Mouse (Mus musculus): Measurements from ENCODE around the gene Rdh12. TPM values are rescaled to one million over a fixed set of nuclear protein-coding genes. Genes with fewer than 3 reads are reported as not detected.
"Not testable (repeated sequence)": the region's sequence is repeated elsewhere in the genome, so short reads cannot be mapped to it uniquely, and the experiment has no call there.

The Rdh12 gene
- total RNA-seq (2018; cell fraction: chromatin; rRNA removed): under 1 TPM in 10 of 26 experiments, not detected in 16; 0.31 to 0.90 (median 0.56) TPM
- total RNA-seq (2018; cell fraction: cytosol; rRNA removed): under 1 TPM in 20 of 26 experiments, not detected in 6; 0.07 to 0.66 (median 0.17) TPM
- 1 to 10 TPM in 4 of 26 experiments, under 1 TPM in 10, not detected in 12; 0.18 to 1.6 (median 0.60) TPM for total RNA-seq (2018; cell fraction: nucleus; rRNA removed)
- polyA plus RNA-seq (2018): 0.07 to 0.20 TPM in 2 of 3 replicates, not detected in the other

- 2% methylated on average over 13 of the region's 13 CpGs for WGBS (ENCODE audit: missing documents)
- Histone ChIP-seq H3K27ac (no peak within 1 kb of the TSS), H3K79me2 (ENCODE audit: inconsistent target) (no peaks in the 10 kb centered on the region), H3K4me3 (ENCODE audit: inconsistent target) (peak within 1 kb of the TSS; percentile 16), H3K36me3 (ENCODE audit: inconsistent target) (no peaks in the 10 kb centered on the region)
Measured at GRCm38 (mm10) chr12:79208703-79209464, at the start of gene Rdh12. Rdh12 (plus strand) TSS chr12:79208914.

- 96% methylated on average over 3 of the region's 3 CpGs for WGBS (ENCODE audit: missing documents)
- Histone ChIP-seq H3K36me3 (ENCODE audit: inconsistent target) (peaks cover 91% of the 10 kb centered on the region), H3K4me3 (ENCODE audit: inconsistent target) (no peak overlapping the region)
Measured at GRCm38 (mm10) chr12:79162876-79163275, 45.8 kb upstream of the Rdh12 start.

GRCm38 (mm10) chr12:79169173-79169572 lies 39.5 kb upstream of the Rdh12 start:
- Histone ChIP-seq H3K79me2 (ENCODE audit: inconsistent target) (peaks cover 74% of the 10 kb centered on the region), H3K36me3 (ENCODE audit: inconsistent target) (peaks cover 32% of the 10 kb centered on the region), H3K4me3 (ENCODE audit: inconsistent target) (no peak overlapping the region), H3K27ac (no peak overlapping the region)

More at GRCm38 (mm10) chr12:79162876-79163275, 45.8 kb upstream of the Rdh12 start:
- Histone ChIP-seq H3K27ac (no peak overlapping the region), H3K79me2 (ENCODE audit: inconsistent target) (peaks cover 32% of the 10 kb centered on the region)

DNA sequence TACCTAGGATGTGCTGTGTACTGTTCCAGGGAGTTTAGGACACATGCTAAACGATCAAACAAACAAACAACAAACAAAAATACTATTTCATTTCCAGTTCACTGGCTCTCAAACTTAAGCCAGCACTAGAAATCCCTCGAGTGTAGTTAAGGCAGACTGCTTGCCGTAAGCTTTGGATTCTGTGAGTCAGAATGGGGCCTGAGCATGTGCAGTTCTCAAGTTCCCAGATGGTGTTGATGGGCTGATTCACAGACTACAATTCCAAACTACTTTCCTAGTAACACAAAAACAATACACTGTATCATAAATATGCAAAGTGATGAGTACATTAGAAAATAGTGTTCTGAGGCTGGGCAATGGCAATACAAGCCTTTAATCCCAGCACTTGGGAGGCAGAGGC lies 38.3 kb upstream of the Rdh12 start:
- Histone ChIP-seq H3K27ac (no peak overlapping the region), H3K36me3 (ENCODE audit: inconsistent target) (peaks cover 19% of the 10 kb centered on the region), H3K4me3 (ENCODE audit: inconsistent target) (no peak overlapping the region), H3K79me2 (ENCODE audit: inconsistent target) (peaks cover 67% of the 10 kb centered on the region)
- WGBS (ENCODE audit: missing documents): 88% methylated on average over 3 of the region's 3 CpGs

DNA sequence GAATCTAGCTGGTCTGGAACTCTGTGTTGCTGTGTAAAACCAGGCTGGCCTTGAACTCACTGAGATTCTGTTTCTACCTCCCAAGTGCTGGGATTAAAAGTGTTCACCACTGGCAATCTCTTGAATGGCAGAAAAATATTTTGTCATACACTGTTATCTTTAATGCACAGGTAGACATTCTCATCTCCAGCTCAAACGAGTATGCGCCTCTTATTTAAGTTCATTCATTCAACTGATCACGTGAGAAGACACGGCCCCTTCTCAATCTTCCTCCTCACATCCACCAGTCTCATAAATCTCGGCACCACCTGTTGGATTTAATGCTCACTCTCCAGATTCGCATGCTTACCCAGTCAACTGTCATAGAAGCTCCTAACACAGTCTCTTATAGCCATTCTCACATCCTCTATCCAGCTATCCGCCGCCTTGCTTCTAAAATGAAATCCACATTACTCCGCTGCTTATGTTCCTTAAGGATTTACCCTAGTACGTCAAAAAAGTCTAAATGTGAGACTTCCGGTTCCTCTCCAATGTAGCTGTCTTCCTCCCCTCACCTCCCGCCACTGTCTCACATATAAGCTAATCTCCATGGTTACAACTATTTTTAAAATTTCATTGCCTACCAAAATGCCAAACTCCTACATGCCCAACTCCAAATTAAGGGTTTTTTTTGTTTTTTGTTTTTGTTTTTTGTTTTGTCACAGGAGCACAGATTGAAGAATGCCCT lies 37.3 kb upstream of the Rdh12 start:
- Histone ChIP-seq H3K27ac (peak overlapping the region; percentile 69; the same call in 1 of the 2 replicates), H3K36me3 (ENCODE audit: inconsistent target) (peaks cover 11% of the 10 kb centered on the region; the same call in 1 of the 2 replicates), H3K4me3 (ENCODE audit: inconsistent target) (peak overlapping the region; percentile 60), H3K79me2 (ENCODE audit: inconsistent target) (peaks cover 57% of the 10 kb centered on the region)
- 37% methylated on average over 11 of the region's 12 CpGs for WGBS (ENCODE audit: missing documents)

- peak within 1 kb of the TSS; percentile 69 for H3K27ac ChIP-seq
- H3K4me3 ChIP-seq (ENCODE audit: inconsistent target): peak within 1 kb of the TSS; percentile 60
- under 1% methylated on average over 72 of the region's 73 CpGs for WGBS (ENCODE audit: missing documents)
Measured at GRCm38 (mm10) chr12:79172019-79172941, 36.4 kb upstream of the Rdh12 start, which contains the start of gene Vti1b. Vti1b (minus strand) TSS chr12:79172667.

GRCm38 (mm10) chr12:79173721-79174120 lies 35.0 kb upstream of the Rdh12 start:
- no peak overlapping the region for H3K4me3 ChIP-seq (ENCODE audit: inconsistent target)
- 97% methylated on average over 5 of the region's 5 CpGs for WGBS (ENCODE audit: missing documents)
- no peak overlapping the region for H3K27ac ChIP-seq
- H3K36me3 ChIP-seq (ENCODE audit: inconsistent target): no peaks in the 10 kb centered on the region
- H3K79me2 ChIP-seq (ENCODE audit: inconsistent target): peaks cover 34% of the 10 kb centered on the region

More at GRCm38 (mm10) chr12:79172019-79172941, 36.4 kb upstream of the Rdh12 start, which contains the start of gene Vti1b:
- Histone ChIP-seq H3K79me2 (ENCODE audit: inconsistent target) (peaks cover 48% of the 10 kb centered on the region), H3K36me3 (ENCODE audit: inconsistent target) (0 out of 2 replicates have a peak, but pooled peaks cover 8% of the 10 kb centered on the region)

- peaks cover 11% of the 10 kb centered on the region for H3K79me2 ChIP-seq (ENCODE audit: inconsistent target)
- H3K27ac ChIP-seq: no peak overlapping the region
- no peaks in the 10 kb centered on the region for H3K36me3 ChIP-seq (ENCODE audit: inconsistent target)
- H3K4me3 ChIP-seq (ENCODE audit: inconsistent target): no peak overlapping the region
- 91% methylated on average over 5 of the region's 5 CpGs for WGBS (ENCODE audit: missing documents)
Measured at GRCm38 (mm10) chr12:79175998-79176397, 32.7 kb upstream of the Rdh12 start.

DNA sequence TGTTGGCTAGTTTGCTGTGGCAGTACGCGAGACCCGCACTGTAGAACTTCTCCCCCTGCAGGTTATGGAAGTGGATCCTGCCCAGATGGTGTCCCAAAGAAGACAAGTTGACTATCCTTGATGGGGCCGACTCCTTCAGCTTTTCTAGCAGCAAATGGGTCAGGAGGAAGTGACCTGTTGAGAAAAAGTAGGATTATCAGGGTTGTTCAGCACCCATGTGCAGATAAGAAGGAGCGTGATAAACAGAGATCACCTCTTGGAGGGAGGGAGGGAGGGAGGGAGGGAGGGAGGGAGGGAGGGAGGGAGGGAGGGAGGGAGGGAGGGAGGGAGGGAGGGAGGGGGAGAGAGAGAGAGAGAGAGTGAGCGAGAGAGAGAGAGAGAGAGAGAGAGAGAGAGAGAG lies 23.6 kb upstream of the Rdh12 start:
- peaks cover 43% of the 10 kb centered on the region for H3K36me3 ChIP-seq (ENCODE audit: inconsistent target)
- not testable (repeated sequence) for H3K4me3 ChIP-seq (ENCODE audit: inconsistent target); H3K27ac ChIP-seq
- peaks cover 14% of the 10 kb centered on the region for H3K79me2 ChIP-seq (ENCODE audit: inconsistent target)
- 93% methylated on average over 4 of the region's 6 CpGs for WGBS (ENCODE audit: missing documents)

DNA sequence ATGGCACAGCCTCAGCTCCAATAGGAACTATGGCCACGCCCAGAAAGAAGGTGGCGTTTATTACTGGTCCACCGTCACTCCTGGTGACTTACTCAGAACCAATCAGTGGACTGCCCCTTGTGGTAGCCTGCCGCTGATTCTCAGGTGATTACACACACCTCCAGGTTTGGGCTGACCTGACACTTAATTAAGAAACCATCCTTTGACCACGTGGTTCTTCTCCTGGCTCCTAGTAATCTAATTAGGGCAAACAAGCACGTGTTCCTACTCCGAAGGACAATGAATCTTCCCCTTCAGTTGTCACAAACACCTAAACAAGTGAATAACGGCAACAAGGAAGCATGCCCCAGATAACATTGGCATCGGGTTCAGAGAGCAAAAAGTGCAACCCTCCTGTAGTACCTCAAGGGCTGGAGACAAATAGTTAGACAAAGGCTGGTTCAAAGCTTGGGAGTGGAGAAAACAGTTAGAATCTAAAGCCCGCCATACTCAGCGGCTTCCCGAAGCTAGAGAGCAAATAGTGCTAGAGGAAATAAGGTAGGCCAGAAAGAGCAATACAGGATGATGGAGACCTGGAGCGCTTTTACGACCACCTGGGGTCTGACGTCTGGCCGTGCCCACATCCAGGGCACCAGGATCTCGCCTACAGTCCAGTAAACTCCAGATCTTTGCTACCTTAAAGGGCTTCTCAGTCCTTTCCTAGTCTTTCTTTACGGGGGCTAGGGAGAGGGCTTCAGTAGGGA lies 17.6 kb upstream of the Rdh12 start:
- Histone ChIP-seq H3K79me2 (ENCODE audit: inconsistent target) (peaks cover 26% of the 10 kb centered on the region), H3K4me3 (ENCODE audit: inconsistent target) (peak overlapping the region; percentile 69), H3K36me3 (ENCODE audit: inconsistent target) (peaks cover 24% of the 10 kb centered on the region), H3K27ac (peak overlapping the region; percentile 41)
- WGBS (ENCODE audit: missing documents): 2% methylated on average over 18 of the region's 18 CpGs

DNA sequence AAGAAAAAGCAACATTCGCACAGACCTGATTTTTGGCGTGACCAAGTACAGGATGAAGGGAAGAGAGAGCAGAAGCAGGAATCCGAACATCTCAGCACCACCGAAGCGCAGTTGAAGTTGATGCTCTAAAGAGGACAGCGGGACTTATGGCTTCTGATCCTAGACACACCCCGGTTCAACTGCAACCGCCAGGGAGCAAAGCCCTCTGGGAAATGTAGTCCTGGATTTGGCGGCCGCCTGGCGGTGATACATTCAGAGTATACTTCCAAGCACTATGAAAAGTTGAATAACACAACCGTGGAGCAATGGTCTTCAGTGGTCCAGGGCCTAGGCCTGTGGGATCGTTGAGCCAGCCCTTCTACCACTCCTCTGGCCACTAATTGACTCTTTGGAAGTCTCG lies 17.0 kb upstream of the Rdh12 start:
- Histone ChIP-seq H3K27ac (peak overlapping the region; percentile 41), H3K79me2 (ENCODE audit: inconsistent target) (peaks cover 26% of the 10 kb centered on the region), H3K36me3 (ENCODE audit: inconsistent target) (peaks cover 18% of the 10 kb centered on the region), H3K4me3 (ENCODE audit: inconsistent target) (peak overlapping the region; percentile 69)
- 8% methylated on average over 14 of the region's 14 CpGs for WGBS (ENCODE audit: missing documents)

- WGBS (ENCODE audit: missing documents): 74% methylated on average over 6 of the region's 6 CpGs
- peak within 1 kb of the TSS; percentile 69 for H3K4me3 ChIP-seq (ENCODE audit: inconsistent target)
- peaks cover 26% of the 10 kb centered on the region for H3K79me2 ChIP-seq (ENCODE audit: inconsistent target)
- H3K36me3 ChIP-seq (ENCODE audit: inconsistent target): peaks cover 13% of the 10 kb centered on the region; the same call in 1 of the 2 replicates
- peak within 1 kb of the TSS; percentile 41 for H3K27ac ChIP-seq
Measured at GRCm38 (mm10) chr12:79192193-79192592, 16.5 kb upstream of the Rdh12 start, which contains the start of gene Rdh11. Rdh11 (minus strand) TSS chr12:79192293.

DNA sequence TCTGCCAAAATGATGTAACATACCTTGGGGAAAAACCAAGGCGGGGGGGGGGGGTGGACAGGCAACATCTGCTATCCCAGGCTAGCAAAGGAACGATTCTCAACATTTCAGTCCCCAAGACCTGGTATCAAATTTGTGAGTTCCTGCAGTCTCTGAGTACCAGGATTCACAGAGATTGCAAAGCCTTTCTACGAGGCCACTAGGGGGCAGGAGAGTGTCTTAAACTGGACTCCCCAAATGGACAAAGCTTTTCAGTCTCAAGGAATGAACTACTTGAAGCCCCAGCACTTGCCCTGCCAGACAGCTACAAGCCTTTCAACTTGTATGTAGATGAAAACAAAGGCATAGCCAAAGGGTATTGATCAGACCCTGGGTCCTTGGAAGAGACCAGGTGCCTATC lies 15.3 kb upstream of the Rdh12 start:
- no peak overlapping the region for H3K27ac ChIP-seq
- peaks cover under 1% of the 10 kb centered on the region; the same call in 1 of the 2 replicates for H3K36me3 ChIP-seq (ENCODE audit: inconsistent target)
- WGBS (ENCODE audit: missing documents): 1% methylated on average over 3 of the region's 3 CpGs

More for the DNA sequence above, 15.3 kb upstream of the Rdh12 start:
- Histone ChIP-seq H3K79me2 (ENCODE audit: inconsistent target) (peaks cover 26% of the 10 kb centered on the region), H3K4me3 (ENCODE audit: inconsistent target) (no peak overlapping the region)

All from macrophage (primary cell).